19 mouse cellular contexts compared by ENCODE assay signal in genomic region chr15:11000421-11000820, GRCm38 (mm10). TPM values are rescaled to one million over a fixed set of nuclear protein-coding genes. Genes with fewer than 3 reads are reported as not detected.
DNase-seq lines count a peak whose midpoint lies in the region; ATAC-seq and TF ChIP-seq lines count a peak whose summit lies in the region.
"Had no signal": no experiment of that assay in that cellular context is flagged by ENCODE, and none has a peak within 500 bp of the region (broad histone marks: within the 10 kb centered on the region; RNA-seq: fewer than 3 reads in every experiment).

Gene Slc45a2 (plus strand): TSS chr15:11000721.

- WGBS in heart, embryonic 13.5 days, result 42% methylated on average over 7 of the region's 7 CpGs
- WGBS in kidney, adult 2 months, result 55% methylated on average over 7 of the region's 7 CpGs
- 47% methylated on average over 7 of the region's 7 CpGs for WGBS in kidney, embryonic 14.5 days
- WGBS in lung, embryonic 16.5 days, result 52% methylated on average over 7 of the region's 7 CpGs
- 60% methylated on average over 7 of the region's 7 CpGs for WGBS in lung, adult 2 months
- 43% methylated on average over 7 of the region's 7 CpGs for WGBS in embryonic facial prominence, embryonic 14.5 days

- H3K27ac ChIP-seq in heart, embryonic 13.5 days (replicated peaks), result no peak within 1 kb of the TSS
- H3K27ac ChIP-seq in kidney, adult 2 months (ENCODE audit: insufficient read depth, low read depth, low read length), result no peak within 1 kb of the TSS
- no peak within 1 kb of the TSS for H3K27ac ChIP-seq in kidney, embryonic 14.5 days (ENCODE audit: low read depth, low read length)
- no peak within 1 kb of the TSS for H3K27ac ChIP-seq in lung, embryonic 16.5 days (ENCODE audit: low read length)
- no peak within 1 kb of the TSS for H3K27ac ChIP-seq in embryonic facial prominence, embryonic 14.5 days (replicated peaks; ENCODE audit: low read depth, low read length)
- H3K27ac ChIP-seq: embryonic facial prominence, embryonic 15.5 days; limb, embryonic 15.5 days; liver, embryonic 15.5 days had no signal

- H3K9ac ChIP-seq in heart, embryonic 13.5 days, result no peak within 1 kb of the TSS
- H3K9ac ChIP-seq in kidney, embryonic 14.5 days (ENCODE audit: low read depth, low read length), result no peak within 1 kb of the TSS
- no peak within 1 kb of the TSS; the same call in 1 of the 2 replicates for H3K9ac ChIP-seq in lung, embryonic 16.5 days (ENCODE audit: low read length)
- H3K9ac ChIP-seq in embryonic facial prominence, embryonic 14.5 days (ENCODE audit: low read depth, low read length), result no peak within 1 kb of the TSS
- H3K9ac ChIP-seq: embryonic facial prominence, embryonic 15.5 days; limb, embryonic 15.5 days; liver, embryonic 15.5 days had no signal

- no peak for ATAC-seq in heart, embryonic 13.5 days (ENCODE audit: extremely low read depth, insufficient number of reproducible peaks, low FRiP score, low TSS enrichment)
- ATAC-seq in kidney, embryonic 14.5 days (ENCODE audit: low FRiP score, low TSS enrichment), result no peak
- no peak for ATAC-seq in lung, embryonic 16.5 days (ENCODE audit: low read depth)
- ATAC-seq in embryonic facial prominence, embryonic 14.5 days (ENCODE audit: low read depth), result no peak
- ATAC-seq: inflammation-experienced regulatory T-cells, adult 6 months had no signal

- H3K4me1 ChIP-seq in heart, embryonic 13.5 days, result no peaks in the 10 kb centered on the region
- H3K4me1 ChIP-seq in kidney, adult 2 months (ENCODE audit: control insufficient read depth, insufficient read depth, low read length), result no peaks in the 10 kb centered on the region
- H3K4me1 ChIP-seq in kidney, embryonic 14.5 days (ENCODE audit: control insufficient read depth, insufficient read depth, low read length), result no peaks in the 10 kb centered on the region
- H3K4me1 ChIP-seq in lung, embryonic 16.5 days (replicated peaks; ENCODE audit: control insufficient read depth, insufficient read depth, low read length), result no peaks in the 10 kb centered on the region
- H3K4me1 ChIP-seq in lung, adult 2 months (ENCODE audit: control insufficient read depth, insufficient read depth, low read length), result no peaks in the 10 kb centered on the region
- no peaks in the 10 kb centered on the region for H3K4me1 ChIP-seq in embryonic facial prominence, embryonic 14.5 days (ENCODE audit: control insufficient read depth, insufficient read depth, low read length)
- H3K4me1 ChIP-seq: embryonic facial prominence, embryonic 15.5 days; limb, embryonic 15.5 days; liver, embryonic 15.5 days had no signal

- H3K4me3 ChIP-seq in heart, embryonic 13.5 days, result peak within 1 kb of the TSS; percentile 24; the same call in 1 of the 2 replicates
- peak within 1 kb of the TSS; percentile 37 for H3K4me3 ChIP-seq in kidney, adult 2 months (ENCODE audit: insufficient read depth, low read depth, low read length)
- H3K4me3 ChIP-seq in kidney, embryonic 14.5 days (ENCODE audit: low read length), result no peak within 1 kb of the TSS
- no peak within 1 kb of the TSS for H3K4me3 ChIP-seq in lung, embryonic 16.5 days (ENCODE audit: low read length)
- no peak within 1 kb of the TSS for H3K4me3 ChIP-seq in lung, adult 2 months (replicated peaks; ENCODE audit: extremely low read depth, low read depth, low read length)
- H3K4me3 ChIP-seq in embryonic facial prominence, embryonic 14.5 days (ENCODE audit: low read depth, low read length), result no peak within 1 kb of the TSS
- H3K4me3 ChIP-seq: embryonic facial prominence, embryonic 15.5 days; limb, embryonic 15.5 days; liver, embryonic 15.5 days had no signal

- H3K36me3 ChIP-seq in heart, embryonic 13.5 days, result peaks cover 6% of the 10 kb centered on the region
- H3K36me3 ChIP-seq in kidney, adult 2 months (ENCODE audit: control insufficient read depth, insufficient read depth, low read length), result no peaks in the 10 kb centered on the region
- H3K36me3 ChIP-seq in kidney, embryonic 14.5 days (ENCODE audit: control insufficient read depth, insufficient read depth, low read length), result no peaks in the 10 kb centered on the region; the same call in 1 of the 2 replicates
- no peaks in the 10 kb centered on the region for H3K36me3 ChIP-seq in lung, embryonic 16.5 days (ENCODE audit: control insufficient read depth, insufficient read depth, low read length)
- H3K36me3 ChIP-seq in embryonic facial prominence, embryonic 14.5 days (ENCODE audit: control insufficient read depth, insufficient read depth, low read length), result peaks cover 8% of the 10 kb centered on the region; the same call in 1 of the 2 replicates
- H3K36me3 ChIP-seq: liver, embryonic 15.5 days had no signal

- DNase-seq in heart, adult 11 months, result no peak
- DNase-seq in kidney, adult 2 months, result no peak
- no peak for DNase-seq in lung, adult 2 months
- DNase-seq in embryonic facial prominence, embryonic 14.5 days (ENCODE audit: low spot score), result no peak
- DNase-seq in urinary bladder, postnatal 36 days (ENCODE audit: low spot score in 2 of 2), result no peak
- DNase-seq: adrenal gland, postnatal 10 days; kidney, postnatal 14 days; lung, postnatal 36 days; spleen, adult 18-20 months; thymus, adult 18-20 months; thymus, postnatal 4 days had no signal

- no peak for TF ChIP-seq POLR2A in kidney, adult 2 months (IDR thresholded peaks at IDR 0.05; ENCODE audit: low read depth, low read length)
- TF ChIP-seq POLR2A in lung, adult 2 months (IDR thresholded peaks at IDR 0.05; ENCODE audit: borderline replicate concordance, extremely low read depth, low read depth, low read length), result no peak

- no peaks in the 10 kb centered on the region for H3K27me3 ChIP-seq in heart, embryonic 13.5 days (replicated peaks)
- no peaks in the 10 kb centered on the region for H3K27me3 ChIP-seq in kidney, adult 2 months (replicated peaks; ENCODE audit: control insufficient read depth, insufficient read depth, low read length)
- H3K27me3 ChIP-seq in kidney, embryonic 14.5 days (ENCODE audit: control insufficient read depth, insufficient read depth, low read length), result no peaks in the 10 kb centered on the region
- H3K27me3 ChIP-seq in lung, embryonic 16.5 days (ENCODE audit: control insufficient read depth, insufficient read depth, low read depth, low read length), result no peaks in the 10 kb centered on the region
- H3K27me3 ChIP-seq in embryonic facial prominence, embryonic 14.5 days (replicated peaks; ENCODE audit: control insufficient read depth, insufficient read depth, low read length), result no peaks in the 10 kb centered on the region
- H3K27me3 ChIP-seq: embryonic facial prominence, embryonic 15.5 days; limb, embryonic 15.5 days; liver, embryonic 15.5 days had no signal

- H3K4me2 ChIP-seq in heart, embryonic 13.5 days, result peak within 1 kb of the TSS; percentile 44
- no peak within 1 kb of the TSS for H3K4me2 ChIP-seq in kidney, embryonic 14.5 days (replicated peaks; ENCODE audit: low read depth, low read length)
- 0 out of 2 replicates have a peak within 1 kb of the TSS, but pooled peaks have one; percentile 21 for H3K4me2 ChIP-seq in lung, embryonic 16.5 days (ENCODE audit: low read depth, low read length)
- H3K4me2 ChIP-seq in embryonic facial prominence, embryonic 14.5 days (ENCODE audit: low read depth, low read length), result 0 out of 2 replicates have a peak within 1 kb of the TSS, but pooled peaks have one; percentile 10
- H3K4me2 ChIP-seq: embryonic facial prominence, embryonic 15.5 days; limb, embryonic 15.5 days; liver, embryonic 15.5 days had no signal

- H3K9me3 ChIP-seq in heart, embryonic 13.5 days, result no peaks in the 10 kb centered on the region
- H3K9me3 ChIP-seq in kidney, embryonic 14.5 days (ENCODE audit: control insufficient read depth, low read length), result no peaks in the 10 kb centered on the region
- no peaks in the 10 kb centered on the region for H3K9me3 ChIP-seq in lung, embryonic 16.5 days (ENCODE audit: control insufficient read depth, low read length)
- no peaks in the 10 kb centered on the region for H3K9me3 ChIP-seq in embryonic facial prominence, embryonic 14.5 days (ENCODE audit: control insufficient read depth, low read length)
- H3K9me3 ChIP-seq: embryonic facial prominence, embryonic 15.5 days; limb, embryonic 15.5 days; liver, embryonic 15.5 days had no signal

- TF ChIP-seq CTCF in kidney, adult 2 months (conservative IDR thresholded peaks at IDR 0.05; ENCODE audit: insufficient read depth, insufficient read length, low read depth, low read length), result no peak
- no peak for TF ChIP-seq CTCF in lung, adult 2 months (IDR thresholded peaks at IDR 0.05; ENCODE audit: insufficient read depth, low read length)

RNA-seq across cellular contexts. Expression of gene Slc45a2, which starts in this region (rescaled TPM):
- not detected in 2 replicates for polyA plus RNA-seq in heart, embryonic 13.5 days (2015; fragmentation: Nextera tagmentation; extraction: Ambion mirVana)
- 0.14 and 0.16 TPM in 2 replicates for polyA plus RNA-seq in kidney, adult 2 months (2012; rRNA removed)
- polyA plus RNA-seq in kidney, embryonic 14.5 days (2014; fragmentation: Nextera tagmentation; extraction: Ambion mirVana), result not detected in 2 replicates
- not detected in 2 replicates for polyA plus RNA-seq in lung, embryonic 16.5 days (2015; fragmentation: Nextera tagmentation; extraction: Ambion mirVana)
- not detected in 2 replicates for polyA plus RNA-seq in lung, adult 2 months (2012; rRNA removed)
- polyA plus RNA-seq in embryonic facial prominence, embryonic 14.5 days (2014; fragmentation: Nextera tagmentation; extraction: Ambion mirVana), result 0.86 and 1.1 TPM in 2 replicates
- polyA plus RNA-seq: C2C12; inflammation-experienced regulatory T-cells, adult 6 months had no signal

Comparison
In these comparisons a context has a peak if more than half of its experiments do, and no peak if none do; other contexts are left out.
1. H3K4me3 ChIP-seq: peak in heart, embryonic 13.5 days (single experiment) and kidney, adult 2 months (single experiment); none in kidney, embryonic 14.5 days (single experiment), lung, embryonic 16.5 days (single experiment), lung, adult 2 months (single experiment) and embryonic facial prominence, embryonic 14.5 days (single experiment).